Mouse (Mus musculus): ENCODE measurements around the gene Ccdc184. TPM values are rescaled to one million over a fixed set of nuclear protein-coding genes. Genes with fewer than 3 reads are reported as not detected.

Ccdc184 gene
- 15.9 and 19.6 TPM in 2 replicates for polyA plus RNA-seq (2016; fragmentation: Nextera tagmentation; extraction: Ambion mirVana)

GRCm38 (mm10) chr15:98166963-98167644 lies at the start of gene Ccdc184:
Ccdc184 (plus strand) TSS chr15:98167158.
- peaks cover 49% of the 10 kb centered on the region for H3K27me3 ChIP-seq
- H3K36me3 ChIP-seq (replicated peaks): no peaks in the 10 kb centered on the region
- peak within 1 kb of the TSS; percentile 87 for H3K4me2 ChIP-seq
- no peaks in the 10 kb centered on the region for H3K9me3 ChIP-seq
- WGBS: under 1% methylated on average over 18 of the region's 18 CpGs
- H3K27ac ChIP-seq: peak within 1 kb of the TSS; percentile 94
- peak within 1 kb of the TSS; percentile 61 for H3K4me3 ChIP-seq (replicated peaks)
- peak; percentile 83 for ATAC-seq (ENCODE audit: low FRiP score)
- peak within 1 kb of the TSS; percentile 59 for H3K9ac ChIP-seq
- peaks cover 41% of the 10 kb centered on the region for H3K4me1 ChIP-seq

- H3K9ac ChIP-seq: no peak overlapping the region
- no peak overlapping the region for H3K4me3 ChIP-seq (replicated peaks)
- no peak for ATAC-seq (ENCODE audit: low FRiP score)
- no peaks in the 10 kb centered on the region for H3K27me3 ChIP-seq
- peaks cover 67% of the 10 kb centered on the region for H3K36me3 ChIP-seq (replicated peaks)
- H3K27ac ChIP-seq: no peak overlapping the region
- H3K9me3 ChIP-seq: no peaks in the 10 kb centered on the region
- WGBS: 89% methylated on average over 12 of the region's 12 CpGs
- H3K4me1 ChIP-seq: no peaks in the 10 kb centered on the region
- H3K4me2 ChIP-seq: no peak overlapping the region
These were observed 47.6 kb upstream of the Ccdc184 start for GRCm38 (mm10) chr15:98119363-98119762.

- Histone ChIP-seq H3K27ac (no peak overlapping the region), H3K4me2 (no peak overlapping the region), H3K4me3 (replicated peaks) (no peak overlapping the region), H3K9me3 (no peaks in the 10 kb centered on the region), H3K36me3 (replicated peaks) (peaks cover 73% of the 10 kb centered on the region), H3K4me1 (no peaks in the 10 kb centered on the region), H3K27me3 (no peaks in the 10 kb centered on the region), H3K9ac (no peak overlapping the region)
- 94% methylated on average over 20 of the region's 20 CpGs for WGBS
- no peak for ATAC-seq (ENCODE audit: low FRiP score)
These were observed 46.1 kb upstream of the Ccdc184 start for GRCm38 (mm10) chr15:98120831-98121230.

- H3K27ac ChIP-seq: no peak overlapping the region
- H3K9ac ChIP-seq: no peak overlapping the region
- no peak for ATAC-seq (ENCODE audit: low FRiP score)
- 91% methylated on average over 4 of the region's 4 CpGs for WGBS
- H3K4me1 ChIP-seq: no peaks in the 10 kb centered on the region
- no peaks in the 10 kb centered on the region for H3K27me3 ChIP-seq
- no peaks in the 10 kb centered on the region for H3K9me3 ChIP-seq
- H3K4me2 ChIP-seq: no peak overlapping the region
- no peak overlapping the region for H3K4me3 ChIP-seq (replicated peaks)
- peaks cover 95% of the 10 kb centered on the region for H3K36me3 ChIP-seq (replicated peaks)
These were observed 36.0 kb upstream of the Ccdc184 start for GRCm38 (mm10) chr15:98131001-98131400.

GRCm38 (mm10) chr15:98131451-98131850 lies 35.5 kb upstream of the Ccdc184 start:
- no peak for ATAC-seq (ENCODE audit: low FRiP score)
- WGBS: 93% methylated on average over 7 of the region's 7 CpGs
- Histone ChIP-seq H3K9ac (no peak overlapping the region), H3K36me3 (replicated peaks) (peaks cover 95% of the 10 kb centered on the region), H3K27me3 (no peaks in the 10 kb centered on the region), H3K9me3 (no peaks in the 10 kb centered on the region), H3K4me2 (no peak overlapping the region), H3K4me1 (no peaks in the 10 kb centered on the region), H3K4me3 (replicated peaks) (no peak overlapping the region), H3K27ac (no peak overlapping the region)

- WGBS: 91% methylated on average over 15 of the region's 15 CpGs
These were observed 34.9 kb upstream of the Ccdc184 start for GRCm38 (mm10) chr15:98131942-98132655.

GRCm38 (mm10) chr15:98133471-98133870 lies 33.5 kb upstream of the Ccdc184 start:
- H3K4me3 ChIP-seq (replicated peaks): no peak overlapping the region
- WGBS: 93% methylated on average over 3 of the region's 3 CpGs
- H3K9me3 ChIP-seq: no peaks in the 10 kb centered on the region
- ATAC-seq (ENCODE audit: low FRiP score): no peak
- no peak overlapping the region for H3K4me2 ChIP-seq
- no peaks in the 10 kb centered on the region for H3K27me3 ChIP-seq
- no peaks in the 10 kb centered on the region for H3K4me1 ChIP-seq
- no peak overlapping the region for H3K27ac ChIP-seq
- peaks cover 91% of the 10 kb centered on the region for H3K36me3 ChIP-seq (replicated peaks)
- H3K9ac ChIP-seq: no peak overlapping the region

More at GRCm38 (mm10) chr15:98131942-98132655, 34.9 kb upstream of the Ccdc184 start:
- Histone ChIP-seq H3K4me3 (replicated peaks) (no peak overlapping the region), H3K4me1 (no peaks in the 10 kb centered on the region), H3K4me2 (no peak overlapping the region), H3K27me3 (no peaks in the 10 kb centered on the region), H3K9ac (no peak overlapping the region), H3K36me3 (replicated peaks) (peaks cover 95% of the 10 kb centered on the region), H3K9me3 (no peaks in the 10 kb centered on the region), H3K27ac (no peak overlapping the region)
- ATAC-seq (ENCODE audit: low FRiP score): no peak

- Histone ChIP-seq H3K27me3 (no peaks in the 10 kb centered on the region), H3K4me3 (replicated peaks) (no peak overlapping the region), H3K4me2 (no peak overlapping the region), H3K9me3 (no peaks in the 10 kb centered on the region), H3K4me1 (no peaks in the 10 kb centered on the region), H3K36me3 (replicated peaks) (peaks cover 85% of the 10 kb centered on the region), H3K27ac (no peak overlapping the region), H3K9ac (no peak overlapping the region)
- 93% methylated on average over 4 of the region's 4 CpGs for WGBS
- ATAC-seq (ENCODE audit: low FRiP score): no peak
These were observed 32.9 kb upstream of the Ccdc184 start for GRCm38 (mm10) chr15:98134034-98134433.

- H3K27me3 ChIP-seq: no peaks in the 10 kb centered on the region
- 68% methylated on average over 3 of the region's 3 CpGs for WGBS
- no peaks in the 10 kb centered on the region for H3K9me3 ChIP-seq
- no peak overlapping the region for H3K4me2 ChIP-seq
- no peak for ATAC-seq (ENCODE audit: low FRiP score)
- H3K4me3 ChIP-seq (replicated peaks): no peak overlapping the region
- H3K4me1 ChIP-seq: no peaks in the 10 kb centered on the region
- H3K27ac ChIP-seq: no peak overlapping the region
- H3K9ac ChIP-seq: no peak overlapping the region
- peaks cover 88% of the 10 kb centered on the region for H3K36me3 ChIP-seq (replicated peaks)
These were observed 32.3 kb upstream of the Ccdc184 start for GRCm38 (mm10) chr15:98134666-98135065.

- Histone ChIP-seq H3K9me3 (no peaks in the 10 kb centered on the region), H3K4me3 (replicated peaks) (no peak overlapping the region), H3K4me1 (no peaks in the 10 kb centered on the region), H3K27me3 (no peaks in the 10 kb centered on the region), H3K9ac (no peak overlapping the region), H3K4me2 (no peak overlapping the region), H3K36me3 (replicated peaks) (peaks cover 86% of the 10 kb centered on the region), H3K27ac (no peak overlapping the region)
- ATAC-seq (ENCODE audit: low FRiP score): no peak
- WGBS: 94% methylated on average over 13 of the region's 13 CpGs
These were observed 31.3 kb upstream of the Ccdc184 start for GRCm38 (mm10) chr15:98135671-98136070.

- Histone ChIP-seq H3K27ac (no peak overlapping the region), H3K4me1 (no peaks in the 10 kb centered on the region), H3K4me2 (no peak overlapping the region), H3K27me3 (no peaks in the 10 kb centered on the region), H3K9me3 (no peaks in the 10 kb centered on the region), H3K36me3 (replicated peaks) (peaks cover 84% of the 10 kb centered on the region), H3K9ac (no peak overlapping the region), H3K4me3 (replicated peaks) (no peak overlapping the region)
- ATAC-seq (ENCODE audit: low FRiP score): no peak
- 94% methylated on average over 9 of the region's 9 CpGs for WGBS
These were observed 30.1 kb upstream of the Ccdc184 start for GRCm38 (mm10) chr15:98136871-98137270.

- Histone ChIP-seq H3K4me1 (peaks cover 6% of the 10 kb centered on the region), H3K4me3 (replicated peaks) (no peak overlapping the region), H3K27me3 (no peaks in the 10 kb centered on the region), H3K4me2 (no peak overlapping the region), H3K36me3 (replicated peaks) (peaks cover 63% of the 10 kb centered on the region), H3K27ac (no peak overlapping the region), H3K9me3 (no peaks in the 10 kb centered on the region), H3K9ac (no peak overlapping the region)
- 82% methylated on average over 7 of the region's 7 CpGs for WGBS
- no peak for ATAC-seq (ENCODE audit: low FRiP score)
These were observed 27.2 kb upstream of the Ccdc184 start for GRCm38 (mm10) chr15:98139763-98140162.

GRCm38 (mm10) chr15:98140809-98141208 lies 26.1 kb upstream of the Ccdc184 start:
- Histone ChIP-seq H3K4me2 (no peak overlapping the region), H3K4me1 (peaks cover 10% of the 10 kb centered on the region), H3K27me3 (no peaks in the 10 kb centered on the region), H3K36me3 (replicated peaks) (peaks cover 53% of the 10 kb centered on the region), H3K27ac (no peak overlapping the region), H3K4me3 (replicated peaks) (no peak overlapping the region), H3K9ac (no peak overlapping the region), H3K9me3 (no peaks in the 10 kb centered on the region)
- no peak for ATAC-seq (ENCODE audit: low FRiP score)
- WGBS: 88% methylated on average over 5 of the region's 5 CpGs

All from forebrain, embryonic 12.5 days (tissue).